In genomic region chr10:39208712-39209111, GRCm38 (mm10) we compare ENCODE assay signal across 14 mouse cellular contexts. TPM values are rescaled to one million over a fixed set of nuclear protein-coding genes. Genes with fewer than 3 reads are reported as not detected.
DNase-seq lines count a peak whose midpoint lies in the region; ATAC-seq lines count a peak whose summit lies in the region.
"Had no signal": no experiment of that assay in that cellular context is flagged by ENCODE, and none has a peak within 500 bp of the region (broad histone marks: within the 10 kb centered on the region; RNA-seq: fewer than 3 reads in every experiment).

No protein-coding gene starts in this region.

- no peaks in the 10 kb centered on the region for H3K36me3 ChIP-seq in forebrain, embryonic 13.5 days (ENCODE audit: poor library complexity, severe bottlenecking)
- no peaks in the 10 kb centered on the region for H3K36me3 ChIP-seq in forebrain, embryonic 10.5 days (replicated peaks)
- no peaks in the 10 kb centered on the region for H3K36me3 ChIP-seq in forebrain, embryonic 15.5 days
- no peaks in the 10 kb centered on the region for H3K36me3 ChIP-seq in kidney, embryonic 14.5 days (ENCODE audit: control insufficient read depth, insufficient read depth, low read length)
- H3K36me3 ChIP-seq: embryonic facial prominence, embryonic 13.5 days; heart, embryonic 15.5 days had no signal

- no peak for ATAC-seq in forebrain, embryonic 13.5 days
- ATAC-seq in forebrain, embryonic 15.5 days (replicated peaks) = no peak
- ATAC-seq in megakaryocyte progenitor cell, adult 5-6 weeks (replicated peaks; ENCODE audit: poor library complexity) = peak; percentile 97
- no peak for ATAC-seq in kidney, embryonic 14.5 days (ENCODE audit: low FRiP score, low TSS enrichment)
- ATAC-seq: Patski had no signal

- H3K9ac ChIP-seq in forebrain, embryonic 13.5 days = no peak overlapping the region
- no peak overlapping the region for H3K9ac ChIP-seq in forebrain, embryonic 15.5 days (replicated peaks)
- no peak overlapping the region for H3K9ac ChIP-seq in kidney, embryonic 14.5 days (ENCODE audit: low read depth, low read length)
- H3K9ac ChIP-seq: embryonic facial prominence, embryonic 13.5 days; heart, embryonic 15.5 days; liver, embryonic 14.5 days had no signal

- no peak overlapping the region for H3K4me2 ChIP-seq in forebrain, embryonic 13.5 days
- H3K4me2 ChIP-seq in forebrain, embryonic 15.5 days (replicated peaks) = no peak overlapping the region
- H3K4me2 ChIP-seq in kidney, embryonic 14.5 days (replicated peaks; ENCODE audit: low read depth, low read length) = no peak overlapping the region
- H3K4me2 ChIP-seq: embryonic facial prominence, embryonic 13.5 days; heart, embryonic 15.5 days had no signal

- no peak for DNase-seq in forebrain, embryonic 10.5 days (ENCODE audit: extremely low spot score, low spot score)
- peak; percentile 65 for DNase-seq in 416B (ENCODE audit: low read depth)
- DNase-seq in ovary, postnatal 10 days (ENCODE audit: low spot score) = no peak
- no peak for DNase-seq in left cerebral cortex, adult 9 months (ENCODE audit: low spot score in 2 of 2)
- DNase-seq: kidney, adult 2 months had no signal

- H3K27me3 ChIP-seq in forebrain, embryonic 13.5 days = no peaks in the 10 kb centered on the region
- no peaks in the 10 kb centered on the region for H3K27me3 ChIP-seq in forebrain, embryonic 10.5 days (ENCODE audit: poor library complexity, severe bottlenecking)
- no peaks in the 10 kb centered on the region for H3K27me3 ChIP-seq in forebrain, embryonic 15.5 days
- H3K27me3 ChIP-seq in kidney, embryonic 14.5 days (ENCODE audit: control insufficient read depth, insufficient read depth, low read length) = no peaks in the 10 kb centered on the region
- H3K27me3 ChIP-seq: embryonic facial prominence, embryonic 13.5 days; heart, embryonic 15.5 days; Patski had no signal

- H3K4me3 ChIP-seq in forebrain, embryonic 13.5 days = no peak overlapping the region
- no peak overlapping the region for H3K4me3 ChIP-seq in forebrain, embryonic 10.5 days
- no peak overlapping the region for H3K4me3 ChIP-seq in forebrain, embryonic 15.5 days
- H3K4me3 ChIP-seq in kidney, embryonic 14.5 days (ENCODE audit: low read length) = no peak overlapping the region
- H3K4me3 ChIP-seq: embryonic facial prominence, embryonic 13.5 days; heart, embryonic 15.5 days had no signal

- peaks cover 22% of the 10 kb centered on the region for H3K4me1 ChIP-seq in forebrain, embryonic 13.5 days
- H3K4me1 ChIP-seq in forebrain, embryonic 10.5 days = peaks cover 15% of the 10 kb centered on the region
- H3K4me1 ChIP-seq in forebrain, embryonic 15.5 days = peaks cover 18% of the 10 kb centered on the region
- no peaks in the 10 kb centered on the region for H3K4me1 ChIP-seq in kidney, embryonic 14.5 days (ENCODE audit: control insufficient read depth, insufficient read depth, low read length)
- H3K4me1 ChIP-seq: heart, embryonic 15.5 days had no signal

- 68% methylated on average over 4 of the region's 4 CpGs for WGBS in forebrain, embryonic 13.5 days
- 85% methylated on average over 4 of the region's 4 CpGs for WGBS in forebrain, embryonic 10.5 days
- 57% methylated on average over 4 of the region's 4 CpGs for WGBS in forebrain, embryonic 15.5 days
- 73% methylated on average over 4 of the region's 4 CpGs for whole genome bisulfite sequencing in kidney, embryonic 14.5 days

- H3K9me3 ChIP-seq in forebrain, embryonic 13.5 days (replicated peaks) = peaks cover 12% of the 10 kb centered on the region
- H3K9me3 ChIP-seq in forebrain, embryonic 10.5 days = 0 out of 2 replicates have a peak, but pooled peaks cover 9% of the 10 kb centered on the region
- H3K9me3 ChIP-seq in forebrain, embryonic 15.5 days = peaks cover 6% of the 10 kb centered on the region; the same call in 1 of the 2 replicates
- peaks cover 3% of the 10 kb centered on the region; the same call in 1 of the 2 replicates for H3K9me3 ChIP-seq in kidney, embryonic 14.5 days (ENCODE audit: control insufficient read depth, low read length)
- H3K9me3 ChIP-seq: embryonic facial prominence, embryonic 13.5 days had no signal

- peak overlapping the region; percentile 19; the same call in 1 of the 2 replicates for H3K27ac ChIP-seq in forebrain, embryonic 13.5 days
- no peak overlapping the region for H3K27ac ChIP-seq in forebrain, embryonic 10.5 days
- H3K27ac ChIP-seq in forebrain, embryonic 15.5 days (replicated peaks) = peak overlapping the region; percentile 78
- H3K27ac ChIP-seq in kidney, embryonic 14.5 days (ENCODE audit: low read depth, low read length) = no peak overlapping the region
- H3K27ac ChIP-seq: heart, embryonic 15.5 days; liver, embryonic 14.5 days had no signal

RNA-seq across cellular contexts. Expression of gene Ccn6, which starts 45.1 kb away (rescaled TPM):
- polyA plus RNA-seq in forebrain, embryonic 13.5 days (2015; fragmentation: Nextera tagmentation; extraction: Ambion mirVana) = 0.28 TPM in 1 of 2 replicates, not detected in the other
- polyA plus RNA-seq in forebrain, embryonic 10.5 days (2016; fragmentation: Nextera tagmentation; extraction: Ambion mirVana) = 0.17 and 0.22 TPM in 2 replicates
- 0.13 and 0.52 TPM in 2 replicates for polyA plus RNA-seq in forebrain, embryonic 15.5 days (2015; fragmentation: Nextera tagmentation; extraction: Ambion mirVana)
- not detected in 2 replicates for total RNA-seq in megakaryocyte progenitor cell, adult 5-6 weeks (2015)
- not detected in 2 replicates for total RNA-seq in megakaryocyte progenitor cell, adult 5-6 weeks (2017)
- polyA plus RNA-seq in kidney, embryonic 14.5 days (2014; fragmentation: Nextera tagmentation; extraction: Ambion mirVana) = 0.37 and 0.41 TPM in 2 replicates
- total RNA-seq: monocyte, adult 5-6 weeks had no signal

Comparison
In these comparisons a context has a peak if more than half of its experiments do, and no peak if none do; other contexts are left out.
1. H3K27ac ChIP-seq: peak in forebrain, embryonic 13.5 days (single experiment) and forebrain, embryonic 15.5 days (single experiment); none in forebrain, embryonic 10.5 days (single experiment) and kidney, embryonic 14.5 days (single experiment).